In the genomic region with DNA sequence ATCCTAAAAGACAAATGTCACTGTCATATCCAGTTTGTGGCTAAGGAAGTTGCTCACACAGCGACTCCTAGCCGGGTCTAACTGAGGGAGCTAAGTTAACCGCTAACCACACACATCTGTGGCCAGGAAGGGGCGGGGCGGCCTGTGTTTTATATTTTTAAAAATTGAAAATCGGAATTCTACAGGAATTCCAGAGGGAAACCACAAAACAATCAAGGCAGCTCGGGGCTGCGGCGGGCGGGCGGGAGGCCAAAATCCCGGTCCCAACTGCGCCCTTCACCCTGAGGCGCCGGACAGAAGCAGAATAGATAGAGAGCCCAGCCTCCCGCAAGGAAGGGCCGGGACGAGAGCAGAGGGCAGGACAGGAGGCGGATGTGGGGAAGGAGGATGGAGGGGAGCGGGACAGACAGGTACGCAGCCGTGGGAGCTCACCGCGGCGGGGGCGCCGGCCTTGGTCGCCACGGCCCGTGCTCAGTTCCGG, we compare ENCODE assay signal across 8 mouse cellular contexts. TPM values are rescaled to one million over a fixed set of nuclear protein-coding genes. Genes with fewer than 3 reads are reported as not detected.
DNase-seq lines count a peak whose midpoint lies in the region; ATAC-seq and TF ChIP-seq lines count a peak whose summit lies in the region.

No protein-coding gene starts in this region.

- TF ChIP-seq CTCF in left cerebral cortex, adult 2 months (IDR thresholded peaks at IDR 0.05): no peak
- no peak for TF ChIP-seq CTCF in Patski (IDR thresholded peaks at IDR 0.05)

- peak overlapping the region; percentile 63 for H3K4me3 ChIP-seq in left cerebral cortex, adult 2 months
- peak overlapping the region; percentile 78 for H3K4me3 ChIP-seq in forebrain, embryonic 14.5 days (ENCODE audit: low read depth, low read length)
- H3K4me3 ChIP-seq in midbrain, embryonic 12.5 days: peak overlapping the region; percentile 90

- in situ Hi-C loops in Patski (cut with MboI; ENCODE audit: low pct_unique_long_range_greater_than_20kb): no loop called here

- peak; percentile 17 for ATAC-seq in Patski
- ATAC-seq in forebrain, embryonic 14.5 days: peak; percentile 60
- peak; percentile 65 for ATAC-seq in midbrain, embryonic 12.5 days (ENCODE audit: low FRiP score, low read depth)
- ATAC-seq in monocyte, adult 5-6 weeks (replicated peaks; ENCODE audit: insufficient number of reproducible peaks, low FRiP score, low TSS enrichment, poor library complexity, severe bottlenecking): no peak

- no peaks in the 10 kb centered on the region for H3K9me3 ChIP-seq in forebrain, embryonic 14.5 days (replicated peaks; ENCODE audit: control insufficient read depth, low read length)
- H3K9me3 ChIP-seq in midbrain, embryonic 12.5 days: no peaks in the 10 kb centered on the region

- peaks cover 18% of the 10 kb centered on the region; the same call in 1 of the 2 replicates for H3K36me3 ChIP-seq in forebrain, embryonic 14.5 days (ENCODE audit: control insufficient read depth, insufficient read depth, low read length)
- peaks cover 14% of the 10 kb centered on the region for H3K36me3 ChIP-seq in midbrain, embryonic 12.5 days

- CTCF ChIA-PET in Patski (lab: Charles Lee): interaction anchor here (0.9 to 6.2 kb wide), 8 partner anchors 9 to 68 kb away, joined by 3 to 56 read pairs (median 4); a partner anchor contains a TSS

- intact Hi-C loops in left cerebral cortex, adult 2 months (cut with DNase I): no loop called here
- intact Hi-C loops in left cerebral cortex, postnatal 25 days (cut with DNase I): no loop called here

- WGBS in forebrain, embryonic 14.5 days: 0% methylated on average over 31 of the region's 31 CpGs
- under 1% methylated on average over 27 of the region's 31 CpGs for WGBS in midbrain, embryonic 12.5 days

- H3K4me1 ChIP-seq in forebrain, embryonic 14.5 days (ENCODE audit: control insufficient read depth, insufficient read depth, low read length): peaks cover 6% of the 10 kb centered on the region; the same call in 1 of the 2 replicates
- H3K4me1 ChIP-seq in midbrain, embryonic 12.5 days: peaks cover 30% of the 10 kb centered on the region

- no peak for DNase-seq in left cerebral cortex, adult 2 months (ENCODE audit: extremely low spot score in 1 of 2, low spot score in 2 of 2)
- no peak for DNase-seq in left cerebral cortex, postnatal 25 days (ENCODE audit: low spot score in 2 of 2)
- no peak for DNase-seq in Patski (ENCODE audit: low read depth, low spot score)
- peak; percentile 13 for DNase-seq in forebrain, embryonic 14.5 days (ENCODE audit: low spot score)
- peak; percentile 27 to 67 for DNase-seq in kidney, postnatal 36 days
- DNase-seq in urinary bladder, postnatal 14 days (ENCODE audit: low spot score): no peak

- H3K9ac ChIP-seq in forebrain, embryonic 14.5 days (ENCODE audit: low read length): peak overlapping the region; percentile 78
- peak overlapping the region; percentile 74 for H3K9ac ChIP-seq in midbrain, embryonic 12.5 days (replicated peaks)

- H3K4me2 ChIP-seq in forebrain, embryonic 14.5 days (ENCODE audit: low read length): peak overlapping the region; percentile 80
- H3K4me2 ChIP-seq in midbrain, embryonic 12.5 days (replicated peaks): peak overlapping the region; percentile 64

- no peaks in the 10 kb centered on the region for H3K27me3 ChIP-seq in Patski
- H3K27me3 ChIP-seq in forebrain, embryonic 14.5 days (replicated peaks; ENCODE audit: control insufficient read depth, insufficient read depth, low read length): no peaks in the 10 kb centered on the region
- H3K27me3 ChIP-seq in midbrain, embryonic 12.5 days: no peaks in the 10 kb centered on the region

- H3K27ac ChIP-seq in left cerebral cortex, adult 2 months: no peak overlapping the region
- no peak overlapping the region for H3K27ac ChIP-seq in forebrain, embryonic 14.5 days (ENCODE audit: low read depth, low read length)
- H3K27ac ChIP-seq in midbrain, embryonic 12.5 days (replicated peaks): peak overlapping the region; percentile 63

- POLR2A ChIA-PET in Patski (lab: Charles Lee): interaction anchor here (0.7 to 1.0 kb wide), 5 partner anchors 9 to 24 kb away, joined by 3 to 5 read pairs (median 3); no protein-coding TSS in a partner anchor

RNA-seq across cellular contexts. Expression of a gene that starts 0.4 kb away (rescaled TPM):
- total RNA-seq in left cerebral cortex, adult 2 months (2021): 1 to 10 TPM in 1 of 2 experiments, under 1 TPM in 1; 0.79 to 1.4 TPM
- total RNA-seq in left cerebral cortex, postnatal 25 days (2021): 1 to 10 TPM; 1.1 to 1.3 TPM
- 110 TPM for polyA plus RNA-seq in Patski (2021)
- 39.9 and 40.3 TPM in 2 replicates for polyA plus RNA-seq in forebrain, embryonic 14.5 days (2014; fragmentation: Nextera tagmentation; extraction: Ambion mirVana)
- 77.0 and 82.6 TPM in 2 replicates for polyA plus RNA-seq in midbrain, embryonic 12.5 days (2016; fragmentation: Nextera tagmentation; extraction: Ambion mirVana)
- 2.9 to 7.0 TPM (median 6.5 TPM) in 3 replicates for total RNA-seq in monocyte, adult 5-6 weeks (2017)

RNA-seq across cellular contexts. Expression of a gene that starts 29.5 kb away (rescaled TPM):
- 100 to 1,000 TPM; 112 to 116 TPM for total RNA-seq in left cerebral cortex, adult 2 months (2021)
- 100 to 1,000 TPM; 117 to 127 TPM for total RNA-seq in left cerebral cortex, postnatal 25 days (2021)
- polyA plus RNA-seq in Patski (2021): 188 TPM
- 4.9 and 8.3 TPM in 2 replicates for polyA plus RNA-seq in forebrain, embryonic 14.5 days (2014; fragmentation: Nextera tagmentation; extraction: Ambion mirVana)
- 3.6 and 5.0 TPM in 2 replicates for polyA plus RNA-seq in midbrain, embryonic 12.5 days (2016; fragmentation: Nextera tagmentation; extraction: Ambion mirVana)
- 12.1 to 15.1 TPM (median 15.0 TPM) in 3 replicates for total RNA-seq in monocyte, adult 5-6 weeks (2017)

Comparison
In these comparisons a context has a peak if more than half of its experiments do, and no peak if none do; other contexts are left out.
1. DNase-seq: peak in forebrain, embryonic 14.5 days (single experiment) and kidney, postnatal 36 days (2 of 2); none in left cerebral cortex, adult 2 months (0 of 2), left cerebral cortex, postnatal 25 days (0 of 2), Patski (single experiment) and urinary bladder, postnatal 14 days (single experiment).
2. Peak in every context shown above with its lines, with median percentiles within 50 percentile points of each other: H3K4me3 ChIP-seq.